Mouse (Mus musculus): ENCODE data around the gene Gsc2. TPM values are rescaled to one million over a fixed set of nuclear protein-coding genes. Genes with fewer than 3 reads are reported as not detected.

The Gsc2 gene
- polyA plus RNA-seq, 1 experiment from 2014 or later: not detected

GRCm38 (mm10) chr16:17890917-17891566 is 23.8 kb downstream of the Gsc2 start:
- Histone ChIP-seq H3K4me3 (ENCODE audit: low read depth, low read length) (peak overlapping the region; percentile 62), H3K9me3 (ENCODE audit: control insufficient read depth) (no peaks in the 10 kb centered on the region), H3K9ac (ENCODE audit: low read depth, low read length) (peak overlapping the region; percentile 78), H3K27me3 (replicated peaks; ENCODE audit: control insufficient read depth, insufficient read depth, low read length) (no peaks in the 10 kb centered on the region), H3K4me1 (replicated peaks; ENCODE audit: control insufficient read depth, insufficient read depth, low read length) (peaks cover 8% of the 10 kb centered on the region), H3K27ac (ENCODE audit: low read depth, low read length) (peak overlapping the region; percentile 92), H3K4me2 (replicated peaks; ENCODE audit: low read depth) (peak overlapping the region; percentile 74), H3K36me3 (ENCODE audit: control insufficient read depth, insufficient read depth) (no peaks in the 10 kb centered on the region)
- WGBS: 0% methylated on average over 44 of the region's 44 CpGs
- no peak for TF ChIP-seq CTCF (IDR thresholded peaks at IDR 0.05; ENCODE audit: low read depth)
- ATAC-seq: peak; percentile 77

GRCm38 (mm10) chr16:17890342-17890727 is 24.5 kb downstream of the Gsc2 start:
- H3K27ac ChIP-seq (ENCODE audit: low read depth, low read length): no peak overlapping the region
- TF ChIP-seq CTCF (IDR thresholded peaks at IDR 0.05; ENCODE audit: low read depth): no peak

GRCm38 (mm10) chr16:17889689-17890341 is 25.0 kb downstream of the Gsc2 start:
- no peak for ATAC-seq
- no peak overlapping the region for H3K27ac ChIP-seq (ENCODE audit: low read depth, low read length)
- H3K9me3 ChIP-seq (ENCODE audit: control insufficient read depth): no peaks in the 10 kb centered on the region

More at GRCm38 (mm10) chr16:17890342-17890727, 24.5 kb downstream of the Gsc2 start:
- no peaks in the 10 kb centered on the region for H3K9me3 ChIP-seq (ENCODE audit: control insufficient read depth)
- peak overlapping the region; percentile 78; the same call in 1 of the 2 replicates for H3K9ac ChIP-seq (ENCODE audit: low read depth, low read length)
- H3K4me3 ChIP-seq (ENCODE audit: low read depth, low read length): peak overlapping the region; percentile 62
- H3K4me2 ChIP-seq (replicated peaks; ENCODE audit: low read depth): peak overlapping the region; percentile 74
- H3K27me3 ChIP-seq (replicated peaks; ENCODE audit: control insufficient read depth, insufficient read depth, low read length): no peaks in the 10 kb centered on the region
- 28% methylated on average over 2 of the region's 2 CpGs for WGBS
- ATAC-seq: no peak
- no peaks in the 10 kb centered on the region for H3K36me3 ChIP-seq (ENCODE audit: control insufficient read depth, insufficient read depth)
- peaks cover 8% of the 10 kb centered on the region for H3K4me1 ChIP-seq (replicated peaks; ENCODE audit: control insufficient read depth, insufficient read depth, low read length)

GRCm38 (mm10) chr16:17884116-17884515 is 30.7 kb downstream of the Gsc2 start:
- Histone ChIP-seq H3K9me3 (ENCODE audit: control insufficient read depth) (no peaks in the 10 kb centered on the region), H3K4me1 (replicated peaks; ENCODE audit: control insufficient read depth, insufficient read depth, low read length) (no peaks in the 10 kb centered on the region), H3K9ac (ENCODE audit: low read depth, low read length) (no peak overlapping the region), H3K27me3 (replicated peaks; ENCODE audit: control insufficient read depth, insufficient read depth, low read length) (no peaks in the 10 kb centered on the region), H3K4me3 (ENCODE audit: low read depth, low read length) (no peak overlapping the region), H3K4me2 (replicated peaks; ENCODE audit: low read depth) (no peak overlapping the region), H3K27ac (ENCODE audit: low read depth, low read length) (no peak overlapping the region), H3K36me3 (ENCODE audit: control insufficient read depth, insufficient read depth) (0 out of 2 replicates have a peak, but pooled peaks cover 9% of the 10 kb centered on the region)
- no peak for TF ChIP-seq CTCF (IDR thresholded peaks at IDR 0.05; ENCODE audit: low read depth)
- peak; percentile 31; the same call in 1 of the 2 replicates for ATAC-seq
- WGBS: 60% methylated on average over 6 of the region's 6 CpGs

More at GRCm38 (mm10) chr16:17889689-17890341, 25.0 kb downstream of the Gsc2 start:
- peaks cover 8% of the 10 kb centered on the region for H3K4me1 ChIP-seq (replicated peaks; ENCODE audit: control insufficient read depth, insufficient read depth, low read length)
- H3K4me3 ChIP-seq (ENCODE audit: low read depth, low read length): peak overlapping the region; percentile 62
- 79% methylated on average over 6 of the region's 6 CpGs for WGBS
- peak overlapping the region; percentile 74 for H3K4me2 ChIP-seq (replicated peaks; ENCODE audit: low read depth)
- H3K9ac ChIP-seq (ENCODE audit: low read depth, low read length): no peak overlapping the region
- no peaks in the 10 kb centered on the region for H3K27me3 ChIP-seq (replicated peaks; ENCODE audit: control insufficient read depth, insufficient read depth, low read length)
- H3K36me3 ChIP-seq (ENCODE audit: control insufficient read depth, insufficient read depth): no peaks in the 10 kb centered on the region
- TF ChIP-seq CTCF (IDR thresholded peaks at IDR 0.05; ENCODE audit: low read depth): no peak

- Histone ChIP-seq H3K36me3 (ENCODE audit: control insufficient read depth, insufficient read depth) (peaks cover 9% of the 10 kb centered on the region; the same call in 1 of the 2 replicates), H3K4me2 (replicated peaks; ENCODE audit: low read depth) (no peak overlapping the region), H3K9me3 (ENCODE audit: control insufficient read depth) (no peaks in the 10 kb centered on the region), H3K27me3 (replicated peaks; ENCODE audit: control insufficient read depth, insufficient read depth, low read length) (no peaks in the 10 kb centered on the region), H3K4me3 (ENCODE audit: low read depth, low read length) (no peak overlapping the region), H3K27ac (ENCODE audit: low read depth, low read length) (no peak overlapping the region), H3K4me1 (replicated peaks; ENCODE audit: control insufficient read depth, insufficient read depth, low read length) (no peaks in the 10 kb centered on the region), H3K9ac (ENCODE audit: low read depth, low read length) (no peak overlapping the region)
- no peak for TF ChIP-seq CTCF (IDR thresholded peaks at IDR 0.05; ENCODE audit: low read depth)
- ATAC-seq: no peak
Observed at GRCm38 (mm10) chr16:17882196-17882595, 32.7 kb downstream of the Gsc2 start.

- no peaks in the 10 kb centered on the region for H3K27me3 ChIP-seq (replicated peaks; ENCODE audit: control insufficient read depth, insufficient read depth, low read length)
- no peaks in the 10 kb centered on the region for H3K9me3 ChIP-seq (ENCODE audit: control insufficient read depth)
- H3K4me2 ChIP-seq (replicated peaks; ENCODE audit: low read depth): no peak overlapping the region
- H3K9ac ChIP-seq (ENCODE audit: low read depth, low read length): no peak overlapping the region
- no peak for ATAC-seq
- 80% methylated on average over 4 of the region's 4 CpGs for WGBS
- no peak overlapping the region for H3K27ac ChIP-seq (ENCODE audit: low read depth, low read length)
- no peak for TF ChIP-seq CTCF (IDR thresholded peaks at IDR 0.05; ENCODE audit: low read depth)
- no peaks in the 10 kb centered on the region for H3K4me1 ChIP-seq (replicated peaks; ENCODE audit: control insufficient read depth, insufficient read depth, low read length)
- H3K36me3 ChIP-seq (ENCODE audit: control insufficient read depth, insufficient read depth): peaks cover 9% of the 10 kb centered on the region; the same call in 1 of the 2 replicates
- H3K4me3 ChIP-seq (ENCODE audit: low read depth, low read length): no peak overlapping the region
Observed at GRCm38 (mm10) chr16:17879571-17879970, 35.3 kb downstream of the Gsc2 start.

All from intestine, postnatal 0 days (tissue).